Mouse (Mus musculus) midbrain, embryonic 13.5 days (tissue): ENCODE measurements around the gene Apbb1ip. TPM values are rescaled to one million over a fixed set of nuclear protein-coding genes. Genes with fewer than 3 reads are reported as not detected.

Experiments used
- ATAC-seq: fragments of 200-750 bp; cut with Nextera tagmentation; 2 replicates; pipeline ENCODE4 v1.8.0; 2017; ENCODE audit warnings: mild to moderate bottlenecking, moderate TSS enrichment, moderate library complexity
- H3K27ac ChIP-seq: fragments of 300-500 bp; sonication (generic); 2 replicates; pipeline ENCODE4 v1.5.1; 2015; ENCODE audit warnings: inconsistent platforms, mild to moderate bottlenecking, moderate library complexity
- H3K27me3 ChIP-seq: fragments of 300-500 bp; sonication (generic); 2 replicates; pipeline ENCODE4 v1.6.1; 2015; ENCODE audit warnings: mild to moderate bottlenecking, inconsistent platforms
- H3K36me3 ChIP-seq: fragments of 300-500 bp; sonication (generic); 2 replicates; pipeline ENCODE4 v1.6.1; 2015; ENCODE audit warnings: mild to moderate bottlenecking, inconsistent platforms
- H3K4me1 ChIP-seq: fragments of 300-500 bp; sonication (generic); replicated peaks from 2 replicates; pipeline ENCODE4 v1.6.1; 2015; ENCODE audit warnings: inconsistent platforms
- H3K4me2 ChIP-seq: fragments of 300-500 bp; sonication (generic); replicated peaks from 2 replicates; pipeline ENCODE4 v1.6.1; 2015; ENCODE audit warnings: moderate library complexity, mild to moderate bottlenecking, inconsistent platforms
- H3K4me3 ChIP-seq: fragments of 300-500 bp; sonication (generic); replicated peaks from 2 replicates; pipeline ENCODE4 v1.5.1; 2015; ENCODE audit warnings: mild to moderate bottlenecking, inconsistent platforms
- H3K9ac ChIP-seq: fragments of 300-500 bp; sonication (generic); replicated peaks from 2 replicates; pipeline ENCODE4 v1.6.1; 2015; ENCODE audit warnings: mild to moderate bottlenecking, inconsistent platforms
- H3K9me3 ChIP-seq: fragments of 300-500 bp; sonication (generic); 2 replicates; pipeline ENCODE4 v1.6.1; 2016; ENCODE audit warnings: mild to moderate bottlenecking, inconsistent platforms
- WGBS: fragments of 180-500 bp; shearing (Covaris S2); methylation state at CpG from one replicate; pipeline ENCODE4 v1.1.7; 2015; 5-methylcytosine and 5-hydroxymethylcytosine counted together
- polyA plus RNA-seq: library from polyadenylated mRNA; unstranded; fragments of >200 nt; fragmentation: Nextera tagmentation; extraction: Ambion mirVana; gene quantifications from 2 replicates; pipeline ENCODE4 v1.2.1, GENCODE M21; 2015

Gene Apbb1ip
- polyA plus RNA-seq, 1 experiment from 2014 or later, result 1.0 TPM

DNA sequence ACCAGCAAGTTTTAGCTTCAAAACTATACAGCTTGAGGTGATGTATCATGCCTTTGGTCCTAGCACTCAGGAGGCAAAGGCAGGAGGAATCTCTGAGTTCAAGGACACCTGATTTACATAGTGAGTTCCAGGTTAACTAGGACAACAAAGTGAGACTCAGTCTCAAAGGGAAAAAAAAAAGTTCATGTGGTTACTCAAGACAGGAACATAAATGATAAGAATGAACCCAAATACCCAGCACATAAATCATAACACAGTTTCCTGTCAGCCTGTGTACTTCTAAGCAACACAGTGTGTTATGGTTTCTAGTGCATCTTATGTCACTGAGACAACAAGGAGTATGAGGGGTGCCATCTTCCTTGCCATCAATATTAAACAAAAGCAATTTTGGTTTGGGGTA is 22.6 kb downstream of the Apbb1ip start:
- Histone ChIP-seq H3K4me3 (no peak overlapping the region), H3K36me3 (no peaks in the 10 kb centered on the region), H3K4me1 (no peaks in the 10 kb centered on the region), H3K9me3 (peaks cover 3% of the 10 kb centered on the region; the same call in 1 of the 2 replicates), H3K9ac (no peak overlapping the region), H3K27me3 (no peaks in the 10 kb centered on the region), H3K27ac (no peak overlapping the region), H3K4me2 (no peak overlapping the region)
- ATAC-seq, result no peak

DNA sequence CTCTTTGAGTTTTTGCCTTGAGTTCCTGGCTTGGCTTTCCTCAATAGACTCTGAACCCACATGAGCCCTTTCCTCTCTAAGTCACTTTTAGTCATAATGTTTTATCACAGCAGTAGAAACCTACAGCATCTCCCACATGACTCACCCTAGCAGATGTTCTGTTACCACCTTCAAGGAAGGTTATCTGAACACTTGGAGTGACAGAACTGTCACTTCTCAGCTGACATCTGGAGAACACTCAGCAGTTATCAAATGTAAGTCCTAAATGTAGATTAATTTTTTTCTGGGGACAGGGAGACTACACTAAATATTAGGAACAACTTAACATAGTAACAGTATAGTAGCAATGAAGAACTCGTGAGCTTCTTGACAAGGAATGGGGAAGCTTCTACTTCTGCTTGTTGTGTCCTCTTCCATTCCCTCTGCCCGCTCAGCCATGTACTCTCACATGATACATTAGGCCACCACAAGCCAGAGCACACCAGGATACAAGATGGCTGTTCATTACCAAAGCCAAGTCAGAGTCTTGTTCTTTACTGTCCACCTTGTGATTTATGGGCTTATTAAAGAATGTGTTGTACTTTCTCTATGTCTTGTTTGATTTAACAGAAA is 25.6 kb downstream of the Apbb1ip start:
- WGBS, result 89% methylated on average over 2 of the region's 2 CpGs
- ATAC-seq, result no peak
- no peak overlapping the region for H3K4me2 ChIP-seq
- H3K36me3 ChIP-seq, result no peaks in the 10 kb centered on the region
- 0 out of 2 replicates have a peak, but pooled peaks cover 3% of the 10 kb centered on the region for H3K9me3 ChIP-seq
- no peak overlapping the region for H3K4me3 ChIP-seq
- H3K27ac ChIP-seq, result no peak overlapping the region
- H3K9ac ChIP-seq, result no peak overlapping the region
- no peaks in the 10 kb centered on the region for H3K4me1 ChIP-seq
- H3K27me3 ChIP-seq, result no peaks in the 10 kb centered on the region

DNA sequence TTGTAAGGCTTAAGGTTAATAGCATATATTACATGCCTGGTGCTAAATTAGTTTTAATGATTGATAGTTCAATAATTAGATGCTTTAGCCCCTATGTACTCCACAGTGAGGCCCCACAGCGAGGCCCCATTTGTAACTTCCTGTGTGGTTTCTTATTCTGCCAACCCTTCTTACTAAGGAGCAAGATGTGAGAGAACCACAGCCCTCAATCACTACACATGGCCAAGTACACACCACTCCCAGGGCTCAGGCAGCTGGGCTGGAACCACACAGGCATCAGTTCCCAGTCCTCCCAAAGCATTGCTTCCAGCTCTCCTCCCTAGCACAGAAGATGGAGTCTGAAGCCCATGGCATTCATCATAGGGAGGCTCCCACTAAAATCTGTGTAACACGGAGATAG is 31.7 kb downstream of the Apbb1ip start:
- Histone ChIP-seq H3K36me3 (no peaks in the 10 kb centered on the region), H3K4me2 (no peak overlapping the region), H3K4me1 (no peaks in the 10 kb centered on the region), H3K4me3 (no peak overlapping the region), H3K9me3 (no peaks in the 10 kb centered on the region), H3K27me3 (no peaks in the 10 kb centered on the region), H3K9ac (no peak overlapping the region), H3K27ac (no peak overlapping the region)
- 92% methylated on average over 2 of the region's 2 CpGs for WGBS
- ATAC-seq, result no peak

DNA sequence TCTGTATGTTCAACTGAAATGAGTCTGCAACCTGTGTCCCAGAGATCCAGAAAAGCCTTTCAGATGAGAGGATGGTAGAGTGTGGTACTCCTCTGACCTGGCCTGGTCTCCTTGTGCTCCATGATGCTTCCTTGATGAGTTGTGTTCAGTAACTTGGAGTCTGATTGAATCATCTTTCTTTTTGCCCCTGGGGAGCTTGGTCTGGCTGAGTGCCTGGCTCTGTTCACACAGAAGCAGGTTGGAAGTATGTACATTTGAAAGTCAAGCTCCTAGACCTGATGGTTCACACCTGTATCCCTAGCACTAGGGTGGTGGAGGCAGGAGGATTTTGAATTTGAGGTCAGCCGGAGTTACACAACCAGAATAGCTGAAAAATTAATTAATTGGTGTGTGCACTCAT is 32.7 kb downstream of the Apbb1ip start:
- Histone ChIP-seq H3K4me2 (no peak overlapping the region), H3K4me1 (no peaks in the 10 kb centered on the region), H3K9ac (no peak overlapping the region), H3K9me3 (no peaks in the 10 kb centered on the region), H3K4me3 (no peak overlapping the region), H3K27me3 (no peaks in the 10 kb centered on the region), H3K36me3 (no peaks in the 10 kb centered on the region), H3K27ac (no peak overlapping the region)
- 91% methylated on average over 1 of the region's 1 CpGs for WGBS
- no peak for ATAC-seq

DNA sequence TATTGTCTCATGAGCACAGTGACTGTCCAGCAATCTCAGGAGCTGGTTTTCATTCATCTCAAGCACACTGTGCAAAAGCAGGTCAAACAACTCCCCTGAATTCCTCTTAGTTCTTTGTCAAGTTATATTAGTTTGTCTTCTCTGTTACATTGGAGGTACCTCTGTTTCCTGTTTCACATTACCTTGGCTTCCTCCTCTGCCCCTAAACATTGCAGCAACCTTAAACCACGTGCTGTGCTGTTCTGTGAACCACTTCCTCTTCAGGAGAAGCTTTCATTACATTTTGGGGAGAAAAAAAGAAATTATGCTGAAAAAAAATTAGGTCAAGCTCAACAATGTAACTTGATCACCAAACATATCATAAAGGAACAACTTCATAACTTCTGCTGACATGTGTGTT is 33.4 kb downstream of the Apbb1ip start:
- ATAC-seq, result no peak
- Histone ChIP-seq H3K36me3 (no peaks in the 10 kb centered on the region), H3K27me3 (no peaks in the 10 kb centered on the region), H3K9me3 (no peaks in the 10 kb centered on the region), H3K4me2 (no peak overlapping the region), H3K9ac (no peak overlapping the region), H3K4me3 (no peak overlapping the region), H3K27ac (no peak overlapping the region), H3K4me1 (no peaks in the 10 kb centered on the region)
- WGBS, result 43% methylated on average over 1 of the region's 1 CpGs

DNA sequence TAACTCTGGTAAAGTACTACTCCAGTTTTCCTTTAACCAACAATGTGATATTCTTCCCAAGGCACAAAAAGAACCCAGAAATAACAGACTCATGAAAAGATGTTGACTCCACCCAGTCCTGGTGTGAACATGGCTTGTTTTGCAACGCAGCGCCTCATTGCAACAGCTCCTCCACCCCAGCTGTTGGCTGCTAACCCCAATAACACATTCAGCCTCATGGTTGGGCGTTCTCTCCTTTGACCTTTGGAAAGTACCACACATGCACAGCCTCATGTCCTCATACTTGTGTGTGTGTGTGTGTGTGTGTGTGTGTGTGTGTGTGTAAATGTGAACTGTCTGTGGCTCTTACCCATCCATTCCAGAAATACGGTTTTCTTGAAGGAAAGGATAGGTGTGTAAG is 37.0 kb downstream of the Apbb1ip start:
- Histone ChIP-seq H3K9me3 (no peaks in the 10 kb centered on the region), H3K9ac (no peak overlapping the region), H3K4me2 (no peak overlapping the region), H3K4me1 (no peaks in the 10 kb centered on the region), H3K4me3 (no peak overlapping the region), H3K27ac (no peak overlapping the region), H3K27me3 (no peaks in the 10 kb centered on the region), H3K36me3 (no peaks in the 10 kb centered on the region)
- ATAC-seq, result no peak
- 94% methylated on average over 4 of the region's 4 CpGs for WGBS

DNA sequence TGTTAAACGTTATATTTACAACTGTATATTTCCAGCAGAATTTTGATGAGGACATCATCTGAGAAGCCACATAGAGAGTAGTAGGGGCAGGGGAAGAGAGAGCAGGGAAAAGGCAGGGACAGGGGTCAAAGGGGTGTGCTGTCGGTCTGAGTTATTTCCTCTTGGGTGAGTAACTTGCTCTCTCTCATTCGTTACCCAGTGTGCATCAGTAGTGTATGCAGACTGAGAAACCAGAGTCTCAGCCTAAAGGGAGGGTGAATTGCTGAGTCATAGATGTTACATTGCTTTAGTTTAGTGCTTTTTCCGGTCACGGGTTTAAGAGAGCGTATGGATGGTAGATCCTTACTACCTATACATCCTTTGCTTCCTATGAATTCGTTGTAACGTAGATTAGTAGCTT is 37.6 kb downstream of the Apbb1ip start:
- H3K4me3 ChIP-seq, result no peak overlapping the region
- WGBS, result 85% methylated on average over 8 of the region's 8 CpGs
- no peak overlapping the region for H3K27ac ChIP-seq
- ATAC-seq, result no peak
- no peaks in the 10 kb centered on the region for H3K4me1 ChIP-seq
- H3K4me2 ChIP-seq, result no peak overlapping the region
- no peaks in the 10 kb centered on the region for H3K9me3 ChIP-seq
- H3K36me3 ChIP-seq, result no peaks in the 10 kb centered on the region
- no peaks in the 10 kb centered on the region for H3K27me3 ChIP-seq
- no peak overlapping the region for H3K9ac ChIP-seq

DNA sequence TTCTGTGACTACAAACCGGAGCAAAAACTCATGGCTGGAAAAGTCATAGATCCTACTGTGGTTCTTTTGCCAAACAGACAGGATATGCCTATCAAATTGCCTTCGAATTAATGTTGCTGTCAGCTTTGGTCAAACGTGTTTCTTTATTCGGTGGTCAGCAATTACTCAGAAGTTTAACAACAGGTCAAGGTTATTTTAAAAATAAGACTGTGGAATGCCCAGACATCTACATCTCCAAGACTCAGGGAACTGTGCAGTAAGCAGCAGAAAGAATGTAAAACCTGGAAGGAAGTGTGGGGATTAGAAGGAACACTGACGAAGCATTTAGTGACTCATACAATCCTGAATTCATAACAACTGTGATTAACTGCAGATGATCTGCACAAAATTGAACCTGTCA is 40.0 kb downstream of the Apbb1ip start:
- Histone ChIP-seq H3K9me3 (no peaks in the 10 kb centered on the region), H3K4me3 (no peak overlapping the region), H3K4me1 (no peaks in the 10 kb centered on the region), H3K27ac (no peak overlapping the region), H3K9ac (no peak overlapping the region), H3K27me3 (no peaks in the 10 kb centered on the region), H3K4me2 (no peak overlapping the region), H3K36me3 (no peaks in the 10 kb centered on the region)
- WGBS, result 76% methylated on average over 5 of the region's 5 CpGs
- no peak for ATAC-seq

DNA sequence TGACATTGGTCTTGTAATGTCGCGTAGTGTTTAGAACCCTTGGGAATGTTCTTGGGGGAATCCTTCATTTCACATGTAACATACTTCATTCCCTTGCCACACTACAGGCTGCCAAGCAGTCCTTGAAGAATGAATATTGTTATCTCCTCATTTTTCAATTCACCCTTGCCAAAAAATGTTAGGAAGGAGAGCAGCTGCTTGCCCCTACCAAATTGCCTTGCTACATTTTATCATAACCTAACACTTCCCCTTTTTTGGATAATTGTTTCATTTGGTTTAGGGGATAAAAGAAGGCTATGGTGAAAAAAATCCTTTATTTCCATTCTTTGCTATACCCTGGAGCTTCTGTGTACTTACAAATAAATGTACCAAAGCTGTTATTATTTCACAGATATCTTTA is 41.8 kb downstream of the Apbb1ip start:
- H3K27me3 ChIP-seq, result no peaks in the 10 kb centered on the region
- no peak for ATAC-seq
- no peak overlapping the region for H3K4me3 ChIP-seq
- H3K27ac ChIP-seq, result no peak overlapping the region
- no peak overlapping the region for H3K9ac ChIP-seq
- H3K9me3 ChIP-seq, result no peaks in the 10 kb centered on the region
- H3K4me2 ChIP-seq, result no peak overlapping the region
- H3K36me3 ChIP-seq, result no peaks in the 10 kb centered on the region
- no peaks in the 10 kb centered on the region for H3K4me1 ChIP-seq
- WGBS, result 100% methylated on average over 2 of the region's 2 CpGs

DNA sequence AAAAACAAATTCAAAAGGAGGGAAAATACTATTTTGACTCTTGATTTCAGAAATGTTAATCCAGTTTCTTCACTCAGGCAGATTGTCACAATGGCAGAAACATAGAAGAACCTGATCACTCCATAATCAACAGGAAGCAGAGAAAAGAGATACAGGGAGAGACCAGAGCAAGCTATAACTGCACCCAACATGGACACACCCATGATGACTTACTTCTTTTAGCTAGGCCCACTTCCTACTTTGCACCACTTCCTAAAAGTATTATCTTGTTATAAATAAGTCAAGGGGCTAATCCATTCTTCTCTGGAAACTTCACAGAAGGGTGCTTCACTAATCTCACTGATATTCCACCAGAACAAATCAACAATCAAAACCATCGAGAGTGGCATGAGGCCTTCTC is 42.3 kb downstream of the Apbb1ip start:
- no peak for ATAC-seq
- Histone ChIP-seq H3K9ac (no peak overlapping the region), H3K36me3 (no peaks in the 10 kb centered on the region), H3K27me3 (no peaks in the 10 kb centered on the region), H3K9me3 (no peaks in the 10 kb centered on the region), H3K27ac (no peak overlapping the region), H3K4me2 (no peak overlapping the region), H3K4me1 (no peaks in the 10 kb centered on the region), H3K4me3 (no peak overlapping the region)
- WGBS, result 25% methylated on average over 1 of the region's 1 CpGs

DNA sequence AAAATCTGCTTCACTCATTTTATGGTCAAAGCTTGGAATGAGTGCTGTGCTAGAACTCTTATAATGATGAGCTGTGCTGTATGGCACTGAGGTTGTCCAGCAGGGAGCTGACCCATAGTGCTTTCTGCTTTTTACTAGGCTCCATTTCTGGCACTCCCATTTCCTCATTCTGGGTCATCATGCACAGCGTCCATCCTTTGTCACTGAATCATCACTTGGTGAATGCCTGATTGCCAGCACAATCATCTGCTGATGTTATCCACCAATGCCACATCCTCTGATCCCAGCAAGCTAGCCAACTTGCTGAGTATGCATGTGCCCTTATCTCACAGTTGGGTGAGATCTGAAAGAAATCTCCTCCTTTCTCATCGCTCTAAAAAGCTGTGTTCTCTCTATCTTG is 48.4 kb downstream of the Apbb1ip start:
- Histone ChIP-seq H3K4me2 (no peak overlapping the region), H3K4me3 (no peak overlapping the region), H3K27ac (no peak overlapping the region), H3K9ac (no peak overlapping the region), H3K9me3 (no peaks in the 10 kb centered on the region), H3K4me1 (no peaks in the 10 kb centered on the region), H3K36me3 (no peaks in the 10 kb centered on the region), H3K27me3 (no peaks in the 10 kb centered on the region)
- ATAC-seq, result no peak
- 75% methylated on average over 2 of the region's 2 CpGs for WGBS

DNA sequence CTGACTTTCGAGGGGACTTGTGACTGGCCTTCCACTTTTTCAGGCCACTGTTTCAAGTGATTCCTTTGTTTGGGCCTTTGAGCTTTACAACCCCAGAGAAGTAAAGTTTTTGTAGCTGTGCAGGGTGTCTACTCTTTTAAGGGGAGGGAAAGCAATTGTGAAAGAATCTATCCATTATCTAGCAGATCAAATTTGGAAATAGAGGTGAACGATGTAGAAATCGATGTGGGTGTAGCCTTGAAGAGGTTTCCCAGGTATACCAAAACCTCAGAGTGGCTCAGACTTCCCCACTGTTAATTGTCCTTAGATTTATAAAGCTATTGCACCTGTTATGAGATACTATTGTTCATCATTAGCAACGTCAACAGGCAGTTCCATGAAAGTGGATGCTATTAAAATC is 71.6 kb downstream of the Apbb1ip start:
- Histone ChIP-seq H3K36me3 (no peaks in the 10 kb centered on the region), H3K27me3 (no peaks in the 10 kb centered on the region), H3K9me3 (no peaks in the 10 kb centered on the region), H3K4me3 (no peak overlapping the region), H3K4me1 (no peaks in the 10 kb centered on the region), H3K9ac (no peak overlapping the region), H3K27ac (no peak overlapping the region), H3K4me2 (no peak overlapping the region)
- WGBS, result 92% methylated on average over 4 of the region's 4 CpGs
- no peak for ATAC-seq

DNA sequence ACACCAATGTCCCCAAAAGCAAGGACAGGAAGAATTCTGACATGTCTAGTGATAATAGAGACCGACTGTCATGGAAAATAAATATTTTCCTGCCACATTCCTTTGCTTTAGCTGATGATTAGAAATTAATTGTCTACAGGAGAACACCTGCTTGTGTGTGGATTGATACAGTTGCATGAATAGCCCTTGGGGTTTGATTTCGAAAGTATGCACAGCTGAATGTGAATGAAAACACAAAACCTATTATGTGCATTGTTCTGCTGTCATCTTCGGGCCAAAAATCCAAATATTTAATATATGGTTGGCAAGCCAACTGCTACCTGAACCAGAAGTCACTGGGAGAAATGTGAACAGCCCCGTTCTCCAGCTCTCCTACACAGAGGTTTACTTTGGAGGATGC is 78.0 kb downstream of the Apbb1ip start:
- ATAC-seq, result no peak
- Histone ChIP-seq H3K36me3 (no peaks in the 10 kb centered on the region), H3K4me1 (no peaks in the 10 kb centered on the region), H3K9ac (no peak overlapping the region), H3K4me3 (no peak overlapping the region), H3K27ac (no peak overlapping the region), H3K9me3 (no peaks in the 10 kb centered on the region), H3K27me3 (no peaks in the 10 kb centered on the region), H3K4me2 (no peak overlapping the region)
- WGBS, result 81% methylated on average over 4 of the region's 4 CpGs
